Mouse (Mus musculus): ENCODE results near the gene Elfn2. TPM values are rescaled to one million over a fixed set of nuclear protein-coding genes. Genes with fewer than 3 reads are reported as not detected.
A peak's percentile ranks its signal among the peaks of the same experiment; 100 is the strongest.

The Elfn2 gene
- polyA plus RNA-seq, 1 experiment: 8.4 TPM

GRCm38 (mm10) chr15:78695745-78696144 lies 22.8 kb downstream of the Elfn2 start:
- Histone ChIP-seq H3K36me3 (ENCODE audit: control insufficient read depth, insufficient read depth, low read length) (no peaks in the 10 kb centered on the region), H3K4me1 (replicated peaks; ENCODE audit: control insufficient read depth, insufficient read depth, low read length) (no peaks in the 10 kb centered on the region), H3K4me3 (ENCODE audit: control insufficient read depth, insufficient read depth, low read length) (no peak overlapping the region), H3K27ac (ENCODE audit: control insufficient read depth, insufficient read depth, low read length) (no peak overlapping the region), H3K27me3 (ENCODE audit: control insufficient read depth, insufficient read depth, low read length) (no peaks in the 10 kb centered on the region)
- 36% methylated on average over 5 of the region's 5 CpGs for WGBS
- TF ChIP-seq CTCF (IDR thresholded peaks at IDR 0.05; ENCODE audit: borderline replicate concordance, control insufficient read depth, extremely low read depth, insufficient read depth, low read length, poor library complexity): no peak
- no peak for TF ChIP-seq POLR2A (IDR thresholded peaks at IDR 0.05; ENCODE audit: control insufficient read depth, extremely low read depth, insufficient read depth, low read length, poor library complexity)
- DNase-seq: no peak

- H3K36me3 ChIP-seq (ENCODE audit: control insufficient read depth, insufficient read depth, low read length): no peaks in the 10 kb centered on the region
- H3K4me3 ChIP-seq (ENCODE audit: control insufficient read depth, insufficient read depth, low read length): no peak overlapping the region
- no peak for DNase-seq
- TF ChIP-seq POLR2A (IDR thresholded peaks at IDR 0.05; ENCODE audit: control insufficient read depth, extremely low read depth, insufficient read depth, low read length, poor library complexity) (no peak), CTCF (IDR thresholded peaks at IDR 0.05; ENCODE audit: borderline replicate concordance, control insufficient read depth, extremely low read depth, insufficient read depth, low read length, poor library complexity) (no peak)
- no peaks in the 10 kb centered on the region for H3K4me1 ChIP-seq (replicated peaks; ENCODE audit: control insufficient read depth, insufficient read depth, low read length)
- H3K27ac ChIP-seq (ENCODE audit: control insufficient read depth, insufficient read depth, low read length): no peak overlapping the region
- WGBS: 79% methylated on average over 8 of the region's 8 CpGs
- H3K27me3 ChIP-seq (ENCODE audit: control insufficient read depth, insufficient read depth, low read length): no peaks in the 10 kb centered on the region
Observed at GRCm38 (mm10) chr15:78692505-78692904, 26.1 kb downstream of the Elfn2 start.

GRCm38 (mm10) chr15:78690716-78691115 lies 27.9 kb downstream of the Elfn2 start:
- WGBS: 86% methylated on average over 2 of the region's 2 CpGs
- Histone ChIP-seq H3K4me1 (replicated peaks; ENCODE audit: control insufficient read depth, insufficient read depth, low read length) (no peaks in the 10 kb centered on the region), H3K4me3 (ENCODE audit: control insufficient read depth, insufficient read depth, low read length) (no peak overlapping the region), H3K27me3 (ENCODE audit: control insufficient read depth, insufficient read depth, low read length) (no peaks in the 10 kb centered on the region), H3K36me3 (ENCODE audit: control insufficient read depth, insufficient read depth, low read length) (no peaks in the 10 kb centered on the region), H3K27ac (ENCODE audit: control insufficient read depth, insufficient read depth, low read length) (no peak overlapping the region)
- no peak for DNase-seq
- no peak for TF ChIP-seq POLR2A (IDR thresholded peaks at IDR 0.05; ENCODE audit: control insufficient read depth, extremely low read depth, insufficient read depth, low read length, poor library complexity)
- TF ChIP-seq CTCF (IDR thresholded peaks at IDR 0.05; ENCODE audit: borderline replicate concordance, control insufficient read depth, extremely low read depth, insufficient read depth, low read length, poor library complexity): no peak

GRCm38 (mm10) chr15:78686910-78687309 lies 31.7 kb downstream of the Elfn2 start:
- 92% methylated on average over 7 of the region's 7 CpGs for WGBS
- Histone ChIP-seq H3K4me1 (replicated peaks; ENCODE audit: control insufficient read depth, insufficient read depth, low read length) (peaks cover 27% of the 10 kb centered on the region), H3K4me3 (ENCODE audit: control insufficient read depth, insufficient read depth, low read length) (no peak overlapping the region), H3K27ac (ENCODE audit: control insufficient read depth, insufficient read depth, low read length) (no peak overlapping the region), H3K36me3 (ENCODE audit: control insufficient read depth, insufficient read depth, low read length) (no peaks in the 10 kb centered on the region), H3K27me3 (ENCODE audit: control insufficient read depth, insufficient read depth, low read length) (no peaks in the 10 kb centered on the region)
- no peak for DNase-seq
- TF ChIP-seq CTCF (IDR thresholded peaks at IDR 0.05; ENCODE audit: borderline replicate concordance, control insufficient read depth, extremely low read depth, insufficient read depth, low read length, poor library complexity): no peak
- no peak for TF ChIP-seq POLR2A (IDR thresholded peaks at IDR 0.05; ENCODE audit: control insufficient read depth, extremely low read depth, insufficient read depth, low read length, poor library complexity)

DNA sequence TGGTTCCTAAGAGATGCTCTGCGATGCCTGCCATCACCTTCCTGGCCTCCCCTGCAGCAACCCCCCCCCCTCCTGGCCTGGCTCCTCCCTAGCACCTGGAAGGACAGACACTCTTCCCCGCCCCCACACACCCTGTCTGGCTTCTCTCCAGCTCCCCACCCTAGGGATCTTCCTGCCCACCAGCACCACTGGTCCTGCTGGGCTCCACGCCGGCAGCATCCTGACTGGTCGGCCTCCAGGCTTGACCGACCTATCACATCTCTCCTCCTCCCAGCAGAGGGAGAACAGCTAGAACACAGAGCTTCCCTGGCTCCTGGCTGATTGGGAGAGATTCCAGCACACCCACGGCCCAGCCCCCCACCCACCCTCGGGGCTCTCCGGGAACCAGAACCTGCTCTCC lies 34.5 kb downstream of the Elfn2 start:
- TF ChIP-seq POLR2A (IDR thresholded peaks at IDR 0.05; ENCODE audit: control insufficient read depth, extremely low read depth, insufficient read depth, low read length, poor library complexity) (no peak), CTCF (IDR thresholded peaks at IDR 0.05; ENCODE audit: borderline replicate concordance, control insufficient read depth, extremely low read depth, insufficient read depth, low read length, poor library complexity) (no peak)
- H3K36me3 ChIP-seq (ENCODE audit: control insufficient read depth, insufficient read depth, low read length): no peaks in the 10 kb centered on the region
- WGBS: 55% methylated on average over 9 of the region's 9 CpGs
- no peak overlapping the region for H3K27ac ChIP-seq (ENCODE audit: control insufficient read depth, insufficient read depth, low read length)
- peaks cover 31% of the 10 kb centered on the region for H3K4me1 ChIP-seq (replicated peaks; ENCODE audit: control insufficient read depth, insufficient read depth, low read length)
- H3K4me3 ChIP-seq (ENCODE audit: control insufficient read depth, insufficient read depth, low read length): no peak overlapping the region
- DNase-seq: no peak
- no peaks in the 10 kb centered on the region for H3K27me3 ChIP-seq (ENCODE audit: control insufficient read depth, insufficient read depth, low read length)

- Histone ChIP-seq H3K27me3 (ENCODE audit: control insufficient read depth, insufficient read depth, low read length) (no peaks in the 10 kb centered on the region), H3K27ac (ENCODE audit: control insufficient read depth, insufficient read depth, low read length) (peak overlapping the region; percentile 28; the same call in 1 of the 2 replicates), H3K36me3 (ENCODE audit: control insufficient read depth, insufficient read depth, low read length) (no peaks in the 10 kb centered on the region), H3K4me3 (ENCODE audit: control insufficient read depth, insufficient read depth, low read length) (no peak overlapping the region), H3K4me1 (replicated peaks; ENCODE audit: control insufficient read depth, insufficient read depth, low read length) (peaks cover 31% of the 10 kb centered on the region)
- peak; percentile 42 for DNase-seq
- WGBS: 13% methylated on average over 8 of the region's 8 CpGs
- TF ChIP-seq POLR2A (IDR thresholded peaks at IDR 0.05; ENCODE audit: control insufficient read depth, extremely low read depth, insufficient read depth, low read length, poor library complexity) (no peak), CTCF (IDR thresholded peaks at IDR 0.05; ENCODE audit: borderline replicate concordance, control insufficient read depth, extremely low read depth, insufficient read depth, low read length, poor library complexity) (no peak)
Observed at GRCm38 (mm10) chr15:78683474-78683873, 35.1 kb downstream of the Elfn2 start.

DNA sequence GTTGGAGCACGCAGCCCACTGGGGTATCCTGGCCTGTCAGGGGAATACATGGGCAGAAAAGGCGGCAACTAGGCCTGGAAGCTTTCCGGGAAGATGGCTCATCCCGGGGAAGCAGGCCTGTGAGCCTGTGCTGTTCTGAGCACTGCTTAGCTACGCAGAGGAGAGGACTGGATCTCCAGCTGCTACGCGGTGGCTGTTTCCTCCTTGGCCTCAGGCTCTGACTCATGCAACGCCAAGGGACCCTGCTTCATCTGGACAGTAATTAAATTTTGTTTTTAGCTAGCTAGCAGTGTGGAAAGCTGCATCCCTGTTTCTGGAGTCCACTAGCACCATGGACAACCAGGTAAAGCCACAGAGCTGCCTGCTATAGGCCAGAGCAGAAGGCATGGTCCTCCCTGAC lies 36.8 kb downstream of the Elfn2 start:
- TF ChIP-seq POLR2A (IDR thresholded peaks at IDR 0.05; ENCODE audit: control insufficient read depth, extremely low read depth, insufficient read depth, low read length, poor library complexity) (no peak), CTCF (IDR thresholded peaks at IDR 0.05; ENCODE audit: borderline replicate concordance, control insufficient read depth, extremely low read depth, insufficient read depth, low read length, poor library complexity) (no peak)
- Histone ChIP-seq H3K27me3 (ENCODE audit: control insufficient read depth, insufficient read depth, low read length) (no peaks in the 10 kb centered on the region), H3K36me3 (ENCODE audit: control insufficient read depth, insufficient read depth, low read length) (no peaks in the 10 kb centered on the region), H3K27ac (ENCODE audit: control insufficient read depth, insufficient read depth, low read length) (no peak overlapping the region), H3K4me1 (replicated peaks; ENCODE audit: control insufficient read depth, insufficient read depth, low read length) (peaks cover 31% of the 10 kb centered on the region), H3K4me3 (ENCODE audit: control insufficient read depth, insufficient read depth, low read length) (no peak overlapping the region)
- DNase-seq: no peak
- 87% methylated on average over 8 of the region's 8 CpGs for WGBS

Measured in thymus, adult 2 months (tissue).